Mouse (Mus musculus): Measurements from ENCODE around the gene Epn2. TPM values are rescaled to one million over a fixed set of nuclear protein-coding genes. Genes with fewer than 3 reads are reported as not detected.

Epn2 gene
- polyA plus RNA-seq, 1 experiment from 2014 or later = 28.0 TPM

DNA sequence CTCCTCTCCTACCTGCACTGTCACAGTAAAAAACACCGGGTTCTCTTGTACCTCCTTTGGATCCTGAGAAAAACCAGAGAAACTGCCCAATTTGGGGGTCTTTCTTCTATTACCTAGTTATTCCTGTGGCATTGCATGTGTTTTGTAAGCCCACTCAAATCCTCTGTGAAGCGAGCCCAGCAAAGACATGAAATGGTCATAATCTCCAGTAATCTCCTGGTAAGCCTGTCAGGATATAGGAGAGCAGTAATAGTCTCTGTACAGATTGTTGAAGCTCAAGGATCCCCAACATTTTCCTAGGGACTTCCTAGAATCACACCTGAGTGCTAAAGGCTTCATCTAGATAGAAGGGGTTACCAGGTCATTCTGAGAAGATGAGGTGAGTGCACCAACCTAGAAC lies 38.4 kb downstream of the Epn2 start:
- Histone ChIP-seq H3K27ac (replicated peaks; ENCODE audit: low read depth, low read length) (no peak overlapping the region), H3K9me3 (ENCODE audit: control insufficient read depth, low read length) (no peaks in the 10 kb centered on the region), H3K4me3 (ENCODE audit: low read depth, low read length) (no peak overlapping the region), H3K4me2 (ENCODE audit: low read depth, low read length) (no peak overlapping the region), H3K9ac (ENCODE audit: low read depth, low read length) (no peak overlapping the region), H3K27me3 (replicated peaks; ENCODE audit: control insufficient read depth, insufficient read depth, low read length) (no peaks in the 10 kb centered on the region), H3K36me3 (ENCODE audit: control insufficient read depth, insufficient read depth, low read length) (peaks cover 30% of the 10 kb centered on the region), H3K4me1 (ENCODE audit: control insufficient read depth, insufficient read depth, low read length) (no peaks in the 10 kb centered on the region)
- DNase-seq (ENCODE audit: low spot score) = no peak
- no peak for ATAC-seq (ENCODE audit: low read depth)
- 82% methylated on average over 2 of the region's 2 CpGs for WGBS

DNA sequence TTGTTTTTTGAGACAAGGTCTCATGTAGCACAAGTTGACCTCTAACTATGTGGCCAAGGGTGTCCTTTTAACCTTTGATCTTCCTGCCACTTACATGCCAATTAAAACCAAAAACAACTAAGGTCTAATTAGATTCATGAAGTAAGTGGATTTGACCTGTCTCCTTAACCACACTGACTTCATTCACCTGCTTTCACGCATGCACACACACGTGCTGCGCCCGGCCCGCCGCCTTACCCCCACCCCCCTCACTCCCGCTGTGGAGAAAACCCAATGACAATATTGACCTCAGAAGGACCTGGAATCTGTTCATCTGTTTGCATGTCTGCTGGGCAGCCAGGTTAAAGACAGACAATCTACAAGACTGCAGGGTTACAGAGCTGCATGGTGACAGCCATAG lies 38.8 kb downstream of the Epn2 start:
- Histone ChIP-seq H3K4me2 (ENCODE audit: low read depth, low read length) (no peak overlapping the region), H3K36me3 (ENCODE audit: control insufficient read depth, insufficient read depth, low read length) (peaks cover 25% of the 10 kb centered on the region), H3K9me3 (ENCODE audit: control insufficient read depth, low read length) (no peaks in the 10 kb centered on the region), H3K27me3 (replicated peaks; ENCODE audit: control insufficient read depth, insufficient read depth, low read length) (no peaks in the 10 kb centered on the region), H3K9ac (ENCODE audit: low read depth, low read length) (no peak overlapping the region), H3K4me3 (ENCODE audit: low read depth, low read length) (no peak overlapping the region), H3K27ac (replicated peaks; ENCODE audit: low read depth, low read length) (no peak overlapping the region), H3K4me1 (ENCODE audit: control insufficient read depth, insufficient read depth, low read length) (no peaks in the 10 kb centered on the region)
- 79% methylated on average over 7 of the region's 7 CpGs for WGBS
- DNase-seq (ENCODE audit: low spot score) (no peak), ATAC-seq (ENCODE audit: low read depth) (no peak)

DNA sequence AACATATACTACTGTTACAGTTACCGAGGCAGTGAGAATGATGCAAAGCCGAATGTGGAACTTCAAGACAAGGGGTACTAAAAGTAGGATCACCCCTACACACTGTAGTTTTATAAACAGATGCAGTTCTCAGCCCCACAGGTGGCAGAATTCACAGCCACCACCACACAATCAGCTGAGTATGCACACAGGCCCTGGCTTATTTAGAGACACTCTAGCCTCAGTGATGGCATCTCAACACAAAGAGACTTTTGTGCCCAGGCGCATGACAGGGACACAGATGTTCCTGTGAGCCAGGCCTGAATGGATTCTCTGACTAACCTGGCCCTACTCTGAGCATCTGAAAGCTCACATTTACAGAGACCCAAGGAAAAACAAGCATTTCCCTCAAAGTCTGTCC lies 42.1 kb downstream of the Epn2 start:
- ATAC-seq (ENCODE audit: low read depth) (no peak), DNase-seq (ENCODE audit: low spot score) (no peak)
- Histone ChIP-seq H3K9me3 (ENCODE audit: control insufficient read depth, low read length) (no peaks in the 10 kb centered on the region), H3K9ac (ENCODE audit: low read depth, low read length) (no peak overlapping the region), H3K36me3 (ENCODE audit: control insufficient read depth, insufficient read depth, low read length) (peaks cover 20% of the 10 kb centered on the region), H3K4me2 (ENCODE audit: low read depth, low read length) (no peak overlapping the region), H3K27ac (replicated peaks; ENCODE audit: low read depth, low read length) (no peak overlapping the region), H3K4me1 (ENCODE audit: control insufficient read depth, insufficient read depth, low read length) (no peaks in the 10 kb centered on the region), H3K4me3 (ENCODE audit: low read depth, low read length) (no peak overlapping the region), H3K27me3 (replicated peaks; ENCODE audit: control insufficient read depth, insufficient read depth, low read length) (no peaks in the 10 kb centered on the region)
- WGBS = 71% methylated on average over 3 of the region's 3 CpGs

DNA sequence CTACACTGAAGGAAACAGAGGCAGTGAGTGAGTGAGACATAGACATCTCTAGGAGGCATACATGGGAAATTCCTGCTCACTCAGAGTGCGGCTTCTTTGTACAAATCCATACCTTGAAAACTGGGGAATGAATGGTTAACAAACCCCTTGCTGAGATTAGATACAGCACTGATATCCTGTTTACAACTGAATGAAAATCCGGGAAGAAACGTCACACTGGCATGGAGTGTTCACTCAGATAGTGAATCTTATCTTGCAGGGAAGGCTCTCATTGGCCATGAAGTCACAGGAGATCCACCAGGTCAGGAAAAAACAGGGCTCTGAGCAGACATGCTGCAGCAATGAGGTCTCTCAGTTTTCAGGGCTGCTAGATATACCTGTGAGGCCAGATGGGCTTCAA lies 42.5 kb downstream of the Epn2 start:
- Histone ChIP-seq H3K4me2 (ENCODE audit: low read depth, low read length) (no peak overlapping the region), H3K27me3 (replicated peaks; ENCODE audit: control insufficient read depth, insufficient read depth, low read length) (no peaks in the 10 kb centered on the region), H3K9ac (ENCODE audit: low read depth, low read length) (no peak overlapping the region), H3K9me3 (ENCODE audit: control insufficient read depth, low read length) (no peaks in the 10 kb centered on the region), H3K4me1 (ENCODE audit: control insufficient read depth, insufficient read depth, low read length) (no peaks in the 10 kb centered on the region), H3K36me3 (ENCODE audit: control insufficient read depth, insufficient read depth, low read length) (peaks cover 24% of the 10 kb centered on the region), H3K27ac (replicated peaks; ENCODE audit: low read depth, low read length) (no peak overlapping the region), H3K4me3 (ENCODE audit: low read depth, low read length) (no peak overlapping the region)
- ATAC-seq (ENCODE audit: low read depth) = no peak
- 57% methylated on average over 3 of the region's 3 CpGs for WGBS
- DNase-seq (ENCODE audit: low spot score) = no peak

DNA sequence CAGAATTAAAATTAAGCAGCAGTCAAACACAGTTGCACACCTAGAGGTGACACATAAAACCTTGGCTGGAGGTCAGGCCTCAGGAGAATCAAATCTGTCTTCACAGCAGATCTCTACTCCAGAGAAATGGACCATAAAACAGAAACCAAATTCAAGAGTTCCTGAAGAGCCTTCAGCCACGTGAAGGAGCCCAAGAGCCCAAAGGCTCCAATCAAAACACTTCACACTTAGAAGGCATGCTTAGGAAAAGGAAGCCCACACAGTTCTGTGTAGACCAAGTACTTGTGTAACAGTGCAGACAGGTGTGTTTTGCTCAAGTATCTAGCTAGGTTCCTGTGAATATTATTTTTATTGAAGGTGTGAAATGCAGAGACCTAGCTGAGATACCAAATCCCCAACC lies 44.0 kb downstream of the Epn2 start:
- Histone ChIP-seq H3K4me1 (ENCODE audit: control insufficient read depth, insufficient read depth, low read length) (no peaks in the 10 kb centered on the region), H3K9me3 (ENCODE audit: control insufficient read depth, low read length) (no peaks in the 10 kb centered on the region), H3K9ac (ENCODE audit: low read depth, low read length) (no peak overlapping the region), H3K36me3 (ENCODE audit: control insufficient read depth, insufficient read depth, low read length) (peaks cover 31% of the 10 kb centered on the region), H3K27me3 (replicated peaks; ENCODE audit: control insufficient read depth, insufficient read depth, low read length) (no peaks in the 10 kb centered on the region), H3K4me3 (ENCODE audit: low read depth, low read length) (no peak overlapping the region), H3K4me2 (ENCODE audit: low read depth, low read length) (no peak overlapping the region), H3K27ac (replicated peaks; ENCODE audit: low read depth, low read length) (no peak overlapping the region)
- ATAC-seq (ENCODE audit: low read depth) (no peak), DNase-seq (ENCODE audit: low spot score) (no peak)
- WGBS = 54% methylated on average over 1 of the region's 1 CpGs

DNA sequence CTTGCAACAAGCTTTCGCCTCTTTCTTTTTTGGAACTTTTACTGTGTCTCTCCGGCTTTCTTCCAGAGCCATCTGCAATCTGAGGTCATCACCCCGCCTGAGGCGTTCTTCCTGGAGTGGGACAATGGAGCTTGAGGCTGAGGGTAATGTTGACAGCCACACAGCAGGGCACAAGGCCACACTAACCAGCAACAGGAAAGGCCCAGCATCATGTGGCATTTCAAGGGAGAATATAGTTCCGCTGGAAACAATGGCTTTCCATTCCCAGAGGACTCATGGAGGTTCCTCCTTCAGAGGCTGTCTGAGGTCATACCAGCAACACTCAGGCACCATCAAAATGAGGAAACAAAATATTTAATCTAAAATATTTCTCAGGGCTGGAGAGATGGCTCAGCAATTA lies 45.9 kb downstream of the Epn2 start:
- Histone ChIP-seq H3K27me3 (replicated peaks; ENCODE audit: control insufficient read depth, insufficient read depth, low read length) (no peaks in the 10 kb centered on the region), H3K4me2 (ENCODE audit: low read depth, low read length) (no peak overlapping the region), H3K27ac (replicated peaks; ENCODE audit: low read depth, low read length) (no peak overlapping the region), H3K4me3 (ENCODE audit: low read depth, low read length) (no peak overlapping the region), H3K9ac (ENCODE audit: low read depth, low read length) (no peak overlapping the region), H3K9me3 (ENCODE audit: control insufficient read depth, low read length) (no peaks in the 10 kb centered on the region), H3K36me3 (ENCODE audit: control insufficient read depth, insufficient read depth, low read length) (peaks cover 27% of the 10 kb centered on the region), H3K4me1 (ENCODE audit: control insufficient read depth, insufficient read depth, low read length) (no peaks in the 10 kb centered on the region)
- ATAC-seq (ENCODE audit: low read depth) = no peak
- peak; percentile 47 for DNase-seq (ENCODE audit: low spot score)
- WGBS = 54% methylated on average over 5 of the region's 5 CpGs

DNA sequence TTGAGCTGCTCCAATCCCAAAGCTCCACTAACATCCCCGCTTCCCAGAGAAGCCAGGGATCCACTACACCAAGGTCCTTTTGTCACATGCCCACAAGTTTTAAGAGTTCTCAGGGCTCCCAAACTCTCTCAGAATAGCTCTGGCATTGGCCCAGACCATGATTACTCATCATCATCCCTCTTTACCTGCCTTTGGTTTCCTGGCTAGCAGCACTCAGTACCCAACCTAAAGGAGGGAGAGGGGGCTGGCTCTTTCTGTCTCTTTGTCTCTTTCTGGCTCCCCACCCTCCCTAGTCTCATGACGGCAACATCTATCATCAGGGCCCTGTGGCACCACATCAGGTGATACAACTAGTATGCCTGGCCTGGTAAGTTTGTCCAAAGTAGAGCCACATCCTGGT lies 46.7 kb downstream of the Epn2 start:
- no peak for ATAC-seq (ENCODE audit: low read depth)
- Histone ChIP-seq H3K9me3 (ENCODE audit: control insufficient read depth, low read length) (no peaks in the 10 kb centered on the region), H3K27me3 (replicated peaks; ENCODE audit: control insufficient read depth, insufficient read depth, low read length) (no peaks in the 10 kb centered on the region), H3K36me3 (ENCODE audit: control insufficient read depth, insufficient read depth, low read length) (peaks cover 25% of the 10 kb centered on the region), H3K4me1 (ENCODE audit: control insufficient read depth, insufficient read depth, low read length) (no peaks in the 10 kb centered on the region), H3K4me3 (ENCODE audit: low read depth, low read length) (no peak overlapping the region), H3K9ac (ENCODE audit: low read depth, low read length) (no peak overlapping the region), H3K4me2 (ENCODE audit: low read depth, low read length) (no peak overlapping the region), H3K27ac (replicated peaks; ENCODE audit: low read depth, low read length) (no peak overlapping the region)
- no peak for DNase-seq (ENCODE audit: low spot score)
- 88% methylated on average over 2 of the region's 2 CpGs for WGBS

DNA sequence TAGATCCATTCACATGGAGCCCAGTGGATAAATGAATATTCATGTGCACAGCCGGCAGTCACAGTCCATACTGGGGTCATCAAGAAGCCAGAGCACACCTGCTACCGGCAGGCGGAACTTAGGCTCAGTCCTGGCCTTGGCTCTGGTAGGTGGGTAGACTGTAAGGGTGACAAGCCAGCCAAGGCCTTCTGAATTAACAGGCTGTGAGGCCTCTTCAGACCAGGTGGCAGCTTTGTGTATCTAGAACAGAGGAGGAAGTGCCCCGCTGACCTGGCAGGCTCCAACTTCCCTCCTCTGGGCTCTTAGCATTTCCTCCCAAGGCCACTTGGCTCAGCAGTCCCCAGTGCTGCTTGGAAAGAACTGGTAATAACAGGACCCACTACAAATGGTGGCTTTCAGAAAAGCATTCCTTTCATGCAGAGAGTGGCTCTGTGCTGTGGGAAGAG lies 50.2 kb downstream of the Epn2 start:
- no peak for ATAC-seq (ENCODE audit: low read depth)
- no peak overlapping the region for H3K27ac ChIP-seq (replicated peaks; ENCODE audit: low read depth, low read length)
- H3K9me3 ChIP-seq (ENCODE audit: control insufficient read depth, low read length) = no peaks in the 10 kb centered on the region
- H3K36me3 ChIP-seq (ENCODE audit: control insufficient read depth, insufficient read depth, low read length) = peaks cover 28% of the 10 kb centered on the region
- H3K27me3 ChIP-seq (replicated peaks; ENCODE audit: control insufficient read depth, insufficient read depth, low read length) = no peaks in the 10 kb centered on the region
- WGBS = 58% methylated on average over 4 of the region's 4 CpGs
- no peak overlapping the region for H3K4me2 ChIP-seq (ENCODE audit: low read depth, low read length)
- H3K9ac ChIP-seq (ENCODE audit: low read depth, low read length) = no peak overlapping the region
- DNase-seq (ENCODE audit: low spot score) = peak; percentile 40
- no peaks in the 10 kb centered on the region for H3K4me1 ChIP-seq (ENCODE audit: control insufficient read depth, insufficient read depth, low read length)
- no peak overlapping the region for H3K4me3 ChIP-seq (ENCODE audit: low read depth, low read length)

DNA sequence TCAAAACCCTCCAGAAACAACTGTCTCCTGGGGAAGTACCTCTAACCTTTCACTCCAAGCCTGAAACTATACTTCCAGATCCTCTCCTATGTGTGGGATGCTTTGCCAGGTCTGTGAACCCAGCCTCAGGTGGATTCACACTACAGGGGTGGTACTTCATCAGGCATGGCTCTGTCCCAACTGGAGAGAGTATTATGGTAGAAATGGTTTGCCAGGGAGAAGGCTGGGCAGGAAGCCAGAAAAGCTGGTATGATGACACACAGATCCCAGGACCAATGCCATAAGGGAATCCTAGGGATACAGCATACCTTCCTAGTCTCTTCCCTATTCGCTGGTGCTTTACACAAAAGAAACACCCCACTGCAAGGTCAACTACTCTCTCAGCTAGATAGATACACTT lies 52.6 kb downstream of the Epn2 start:
- H3K9me3 ChIP-seq (ENCODE audit: control insufficient read depth, low read length) = no peaks in the 10 kb centered on the region
- no peak overlapping the region for H3K4me2 ChIP-seq (ENCODE audit: low read depth, low read length)
- H3K36me3 ChIP-seq (ENCODE audit: control insufficient read depth, insufficient read depth, low read length) = peaks cover 30% of the 10 kb centered on the region
- DNase-seq (ENCODE audit: low spot score) (no peak), ATAC-seq (ENCODE audit: low read depth) (no peak)
- no peak overlapping the region for H3K9ac ChIP-seq (ENCODE audit: low read depth, low read length)
- no peaks in the 10 kb centered on the region for H3K4me1 ChIP-seq (ENCODE audit: control insufficient read depth, insufficient read depth, low read length)
- no peak overlapping the region for H3K27ac ChIP-seq (replicated peaks; ENCODE audit: low read depth, low read length)
- WGBS = 92% methylated on average over 1 of the region's 1 CpGs
- no peak overlapping the region for H3K4me3 ChIP-seq (ENCODE audit: low read depth, low read length)
- no peaks in the 10 kb centered on the region for H3K27me3 ChIP-seq (replicated peaks; ENCODE audit: control insufficient read depth, insufficient read depth, low read length)

Measured in embryonic facial prominence, embryonic 14.5 days (tissue).